Mouse (Mus musculus): ENCODE results near the gene Xrra1.
"Not testable (repeated sequence)": the region's sequence is repeated elsewhere in the genome, so short reads cannot be mapped to it uniquely, and the experiment has no call there.

Gene Xrra1

DNA sequence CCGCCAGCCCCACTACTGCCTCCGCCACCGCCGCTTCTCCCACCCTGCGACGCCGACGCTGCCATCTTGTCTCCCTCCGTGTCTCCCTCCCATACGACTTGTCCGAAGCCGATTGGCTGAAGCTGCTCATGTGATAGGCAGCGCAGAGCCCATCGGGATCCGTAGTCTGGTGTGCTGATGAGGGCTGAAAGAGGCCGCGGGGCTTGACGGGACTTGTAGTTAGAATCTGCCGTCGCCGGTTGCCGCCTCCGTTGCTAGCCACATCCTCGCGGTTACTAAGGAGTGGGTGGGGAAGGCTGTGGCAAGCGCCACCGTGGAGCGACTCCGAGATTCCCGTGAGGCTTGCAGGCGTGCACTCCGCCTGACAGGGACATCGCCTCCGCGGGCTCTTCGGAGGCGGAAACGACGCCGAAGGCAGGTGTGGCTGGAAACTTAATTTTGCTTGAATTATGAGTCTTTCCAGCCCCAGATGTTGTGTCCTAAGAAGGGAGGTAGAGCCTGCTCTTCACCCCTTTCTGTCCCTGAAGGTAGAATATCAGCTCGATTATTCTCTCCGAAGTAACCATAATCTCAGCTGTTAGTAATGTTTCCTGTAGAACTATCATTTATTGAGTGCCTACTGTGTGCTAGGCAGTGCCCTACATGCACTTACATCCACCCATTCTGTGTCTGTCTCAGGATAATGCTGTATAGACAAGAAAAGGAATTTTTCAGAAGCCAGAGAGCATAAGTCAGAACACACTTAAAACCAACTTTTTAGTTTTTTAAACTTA lies at the start of gene Xrra1:
TSS of gene Xrra1 (plus strand) at position 304 of the 773 bp plus-strand sequence.
- CTCF ChIA-PET, result no interaction called here

DNA sequence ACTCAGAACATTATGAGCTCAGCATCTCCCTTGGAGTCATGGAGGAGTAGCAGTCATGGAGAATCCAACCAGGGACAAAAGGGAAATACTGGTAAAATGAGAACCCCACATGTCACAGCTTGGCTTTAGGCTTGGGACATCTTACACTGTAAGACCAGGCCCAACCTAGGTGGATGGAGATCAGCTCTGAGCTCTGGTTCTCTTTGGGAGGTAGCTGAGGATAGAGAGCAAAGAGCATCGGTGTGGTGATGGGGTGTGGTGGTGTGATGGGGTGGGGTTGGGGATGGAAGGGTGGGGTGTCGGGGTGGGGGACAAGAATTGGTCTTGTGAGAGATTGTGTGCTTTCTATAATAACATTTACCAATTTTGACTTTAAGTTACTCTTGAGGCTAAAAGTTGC lies 48.1 kb upstream of the Xrra1 start:
- CTCF ChIA-PET, result no interaction called here

DNA sequence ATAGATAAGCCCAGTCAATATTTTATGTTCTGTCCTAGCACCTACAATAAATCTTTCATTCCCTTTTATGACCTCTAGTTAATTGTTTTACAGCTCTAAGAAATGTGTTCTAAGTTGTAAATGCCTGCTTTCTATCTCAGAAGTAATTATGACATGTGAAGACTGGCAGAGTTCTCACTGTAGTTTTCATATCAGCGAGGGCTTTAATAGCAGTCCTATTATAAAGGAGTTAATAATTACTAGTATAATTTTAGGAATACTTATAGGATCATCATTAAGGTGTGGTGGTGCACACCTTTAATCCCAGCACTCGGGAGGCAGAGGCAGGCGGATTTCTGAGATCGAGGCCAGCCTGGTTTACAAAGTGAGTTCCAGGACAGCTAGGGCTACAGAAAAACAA lies 47.3 kb upstream of the Xrra1 start:
- CTCF ChIA-PET, result interaction anchor here (0.6 kb wide), 1 partner anchor 27 kb away, joined by 3 read pairs; no protein-coding TSS in a partner anchor

DNA sequence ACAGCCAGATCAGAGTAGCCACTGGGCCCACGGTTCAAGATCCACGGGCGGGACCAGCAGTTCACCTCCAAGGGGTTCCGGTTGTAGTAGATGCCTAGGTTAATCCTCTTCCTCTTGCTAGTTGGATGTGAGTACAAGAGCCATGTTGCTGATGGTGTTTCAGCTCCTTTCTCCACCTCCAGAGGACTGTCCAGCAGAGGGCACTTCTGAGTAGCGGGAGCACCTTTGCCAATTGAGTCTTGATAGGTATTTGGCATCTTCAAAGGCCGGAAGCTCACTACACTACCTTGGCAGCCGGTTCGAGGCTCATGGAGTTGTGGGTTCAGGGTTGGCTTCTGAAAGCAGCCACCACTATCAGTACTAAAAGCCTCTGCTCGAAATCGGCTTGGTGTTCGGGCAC lies 45.5 kb upstream of the Xrra1 start:
- CTCF ChIA-PET, result interaction anchor here (1.1 kb wide), 1 partner anchor 63 kb away, joined by 3 read pairs; no protein-coding TSS in a partner anchor

DNA sequence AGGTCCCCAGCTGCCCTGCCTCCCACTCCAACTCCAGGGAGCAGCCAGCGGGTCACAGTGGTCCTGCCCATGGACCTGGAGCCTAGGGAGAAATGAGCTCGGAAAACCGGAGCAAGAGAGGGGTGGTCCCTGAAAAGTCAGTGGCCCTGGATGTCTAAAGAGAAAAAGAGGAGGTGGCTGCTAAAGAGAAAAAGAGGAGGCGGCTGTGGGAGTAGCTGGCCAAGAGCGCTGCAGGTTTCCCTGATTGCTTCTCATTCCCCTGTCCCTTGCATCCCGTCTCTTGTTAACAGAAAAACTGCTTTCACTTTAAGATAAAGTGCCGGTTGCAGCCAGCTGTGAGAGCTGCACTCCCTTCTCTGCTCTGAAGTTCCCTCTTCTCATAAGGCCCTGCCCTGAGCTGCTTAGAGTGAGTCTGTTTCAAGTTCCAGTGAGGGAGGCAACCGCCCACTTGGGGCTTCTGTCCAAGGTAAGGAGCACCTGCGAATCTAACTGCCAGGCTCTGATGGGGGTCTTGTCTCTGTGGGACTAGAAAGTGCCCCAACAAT lies 40.7 kb upstream of the Xrra1 start:
- CTCF ChIA-PET, result not testable (repeated sequence)

DNA sequence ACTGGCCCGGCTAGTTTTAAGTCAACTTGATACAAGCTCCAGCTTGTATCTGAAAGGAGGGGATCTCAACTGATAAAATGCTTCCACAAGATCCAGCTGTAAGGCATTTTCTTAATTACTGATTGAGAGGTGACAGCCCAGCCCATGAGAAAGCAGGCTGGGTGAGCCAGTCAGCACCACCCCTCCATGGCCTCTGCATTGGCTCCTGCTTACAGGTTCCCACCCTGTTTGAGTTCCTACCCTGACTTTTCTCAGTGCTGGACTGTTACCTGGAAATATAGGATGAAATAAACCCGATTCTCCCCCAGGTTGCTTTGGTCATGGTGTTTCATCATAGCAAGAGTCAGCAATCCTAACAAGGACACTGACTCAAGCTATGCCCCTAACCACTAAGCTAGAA lies 37.0 kb upstream of the Xrra1 start:
- CTCF ChIA-PET, result no interaction called here

DNA sequence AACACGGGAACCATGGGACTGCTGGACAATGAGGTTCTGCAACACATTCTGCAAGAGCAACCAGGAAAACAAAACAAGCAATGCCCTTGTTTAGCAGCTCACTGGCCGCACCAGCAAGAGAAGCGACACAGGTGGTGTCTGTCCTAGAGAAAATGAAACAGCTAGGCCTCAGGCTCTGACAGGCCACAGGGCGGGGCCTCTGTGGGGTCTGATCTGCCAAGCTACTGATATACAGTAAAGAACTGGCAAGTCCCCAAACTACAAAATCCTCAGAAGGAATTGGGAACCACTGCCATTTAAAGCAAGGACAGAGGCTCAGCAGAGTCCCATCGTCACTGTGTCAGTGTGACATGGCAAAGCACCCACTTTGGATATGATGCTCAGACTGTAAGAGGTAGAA lies 36.5 kb upstream of the Xrra1 start:
- CTCF ChIA-PET, result no interaction called here

DNA sequence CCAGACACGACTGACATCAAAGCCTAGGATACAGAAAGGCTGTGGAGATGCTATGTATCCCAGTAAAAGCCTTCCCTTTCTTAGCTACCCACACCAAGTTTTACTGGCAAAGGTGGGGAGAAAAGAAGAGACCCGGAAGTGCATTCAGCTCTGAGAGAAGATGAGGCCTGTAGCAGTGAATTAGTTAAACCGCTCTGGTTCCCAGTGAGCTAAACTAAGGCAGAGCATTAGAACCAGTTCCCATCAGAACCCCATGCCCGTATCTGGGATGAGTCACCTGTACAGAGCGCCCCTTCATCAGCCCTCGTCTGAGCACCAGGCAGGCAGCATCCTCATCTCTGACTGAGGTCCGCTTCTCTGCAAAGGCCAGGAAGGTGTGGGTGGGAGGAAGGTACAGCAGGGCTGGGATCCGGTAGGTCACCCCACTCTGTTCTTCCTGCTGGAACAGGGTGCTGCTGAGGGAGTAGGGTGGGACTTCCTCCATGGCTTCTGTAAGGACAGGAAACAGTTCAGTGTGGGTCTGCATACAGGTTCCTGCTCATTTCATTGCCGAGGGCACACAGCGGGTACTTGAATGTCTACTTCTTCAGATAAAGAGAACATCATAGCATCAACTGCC lies 35.8 kb upstream of the Xrra1 start:
- CTCF ChIA-PET, result no interaction called here

DNA sequence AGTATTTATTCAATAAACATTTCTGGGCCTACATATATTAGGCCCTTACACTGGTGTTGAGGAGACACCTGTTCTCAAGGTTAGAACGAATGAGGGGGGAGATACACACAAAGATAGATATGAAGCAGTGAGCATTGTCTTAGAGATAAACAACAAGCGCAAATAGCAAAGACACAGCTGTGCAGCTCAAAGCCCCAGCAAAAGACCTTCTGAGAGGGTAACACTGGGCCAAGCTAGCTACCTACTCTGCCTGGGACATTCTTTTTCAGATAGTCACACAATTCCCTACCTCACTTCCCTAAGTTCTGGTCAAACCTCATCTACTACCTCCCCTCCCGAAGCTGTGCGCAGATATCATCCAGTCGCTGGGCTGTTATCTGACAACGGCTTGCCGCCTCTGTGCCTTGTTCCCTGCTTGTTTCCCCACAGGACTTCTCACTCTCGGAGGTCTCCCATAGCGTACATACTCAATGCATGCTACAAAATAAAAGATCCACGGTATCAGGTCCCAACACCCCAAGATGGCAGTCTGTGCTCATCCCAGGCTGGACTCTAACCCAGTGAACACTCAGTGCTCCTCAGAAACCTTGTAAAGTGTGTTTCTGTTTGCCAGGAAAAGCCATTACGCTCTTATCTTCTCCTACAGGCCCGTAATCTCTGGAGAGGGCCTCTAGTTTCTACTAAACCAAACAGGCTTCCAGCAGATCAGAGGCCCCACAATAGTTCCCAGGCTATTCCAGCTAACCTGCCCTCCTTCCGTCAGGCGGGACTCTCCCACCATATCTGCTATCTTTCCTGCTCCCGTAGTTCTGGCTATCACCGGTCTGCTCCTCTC lies 34.0 kb upstream of the Xrra1 start:
- CTCF ChIA-PET, result no interaction called here

DNA sequence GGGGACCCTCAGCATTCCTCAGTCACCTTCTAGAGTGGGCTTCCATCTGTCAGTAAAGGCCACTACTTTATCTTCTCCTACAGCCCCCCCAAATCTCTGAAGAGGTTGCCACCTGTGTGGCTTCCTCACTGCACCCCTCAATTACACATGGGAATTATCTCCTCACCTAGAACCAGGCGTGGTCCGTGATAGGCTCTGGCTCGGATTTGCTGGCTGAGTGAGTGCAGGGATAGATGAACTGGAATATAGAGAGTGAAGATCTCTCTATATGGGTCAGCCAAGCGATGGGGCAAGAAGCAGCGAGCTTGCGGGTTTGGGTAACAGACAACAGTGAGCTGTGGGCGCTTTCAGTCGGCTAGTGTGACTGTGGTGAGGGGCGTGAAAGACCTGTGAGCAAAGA lies 33.4 kb upstream of the Xrra1 start:
- CTCF ChIA-PET, result no interaction called here

DNA sequence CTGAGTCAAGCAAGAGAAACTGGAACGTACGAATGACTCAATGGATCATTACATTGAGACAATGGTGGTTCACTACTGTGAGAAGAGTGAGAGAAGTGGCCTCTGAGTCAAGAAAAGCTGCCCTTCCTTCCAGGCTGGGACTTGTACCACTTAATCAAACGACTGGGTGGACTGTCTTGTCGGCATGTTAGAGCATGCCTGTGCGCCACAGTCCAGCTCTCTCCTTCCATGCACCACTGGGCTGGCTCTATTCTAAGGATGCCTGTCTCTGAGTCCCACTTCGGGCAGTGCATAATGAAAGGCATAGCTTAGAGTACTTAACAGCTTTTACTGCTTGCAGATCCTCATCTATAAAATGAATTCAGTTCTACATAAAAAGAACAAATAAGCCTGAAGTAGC lies 32.8 kb upstream of the Xrra1 start:
- CTCF ChIA-PET, result no interaction called here

DNA sequence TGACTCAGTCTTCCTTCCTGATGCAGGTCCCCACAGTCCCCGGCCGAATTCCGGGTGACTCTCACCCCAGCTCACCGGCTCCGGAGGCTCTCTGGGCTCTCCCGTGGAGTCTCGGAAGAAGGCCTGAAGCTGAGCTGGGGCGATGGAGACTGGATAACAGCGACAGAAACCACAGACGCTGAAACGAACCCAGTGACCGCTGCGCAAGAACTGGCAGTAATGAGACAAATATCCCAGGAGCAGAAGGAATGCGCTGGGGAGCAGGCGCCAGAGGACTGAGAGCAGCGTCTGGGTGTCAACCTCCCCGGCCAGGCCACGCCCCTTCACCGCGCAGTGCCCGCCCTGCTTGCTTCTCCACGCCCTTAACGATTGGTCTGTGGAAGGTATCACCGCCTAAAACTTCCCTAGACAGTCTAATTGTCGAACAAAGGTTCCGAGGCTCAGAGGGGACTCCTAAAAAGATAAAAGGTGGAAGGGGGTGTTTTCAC lies 30.8 kb upstream of the Xrra1 start, which contains the start of gene Neu3:
TSS of gene Neu3 (minus strand) at position 335 of the 488 bp plus-strand sequence.
- CTCF ChIA-PET, result no interaction called here

DNA sequence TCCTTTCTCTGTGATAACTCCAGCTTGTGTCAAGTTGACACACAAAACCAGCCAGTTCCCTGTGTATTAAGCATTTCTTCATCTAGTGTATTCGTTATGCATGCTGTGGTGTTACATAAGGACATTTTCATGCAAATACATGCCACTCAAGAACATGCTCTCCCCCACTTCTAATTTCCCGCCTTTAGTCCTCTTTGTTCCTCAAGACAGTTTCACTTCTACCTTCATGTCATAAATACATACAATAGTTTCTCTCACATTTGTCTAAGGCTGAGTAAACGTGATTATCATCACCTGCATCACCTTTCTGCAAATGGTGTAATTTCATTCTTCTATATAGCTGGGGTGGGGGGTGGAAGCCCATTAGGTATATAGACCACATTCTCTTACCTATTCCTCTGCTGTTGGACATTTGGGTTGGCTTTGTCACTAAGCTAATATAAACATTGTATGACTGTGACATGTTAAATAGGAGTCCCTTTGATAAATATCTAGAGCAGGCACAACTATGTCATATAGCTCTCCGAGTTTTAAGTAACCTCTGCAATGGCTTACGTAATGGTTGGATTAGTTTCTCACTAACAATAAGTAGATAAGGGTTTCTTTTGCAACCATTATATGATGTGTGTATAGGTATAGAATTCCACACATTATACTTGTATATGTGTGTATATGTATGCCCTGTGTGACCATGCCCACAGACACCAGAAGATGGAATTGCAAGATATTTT lies 25.6 kb upstream of the Xrra1 start:
- CTCF ChIA-PET, result interaction anchor here (0.6 kb wide), 1 partner anchor 175 kb away, joined by 3 read pairs; no protein-coding TSS in a partner anchor

DNA sequence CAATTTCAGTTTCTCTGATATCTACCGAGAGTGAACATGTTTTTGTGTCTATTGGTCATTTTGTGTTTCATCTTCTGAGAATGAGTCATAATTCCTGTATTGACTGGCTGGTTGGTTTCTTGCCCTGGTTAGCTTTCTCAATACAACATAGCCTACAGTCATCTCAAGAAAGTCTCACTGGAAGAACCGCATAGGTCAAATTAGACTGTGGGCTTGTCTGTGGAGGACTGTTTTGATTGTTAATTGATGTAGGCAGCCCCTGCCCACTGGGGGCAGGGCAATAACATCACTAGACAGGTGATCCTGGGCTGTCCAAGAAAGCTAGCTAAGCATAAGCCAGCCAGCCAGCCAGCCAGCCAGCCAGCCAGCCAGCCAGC lies 25.1 kb upstream of the Xrra1 start:
- CTCF ChIA-PET, result interaction anchor here (0.6 kb wide), 1 partner anchor 175 kb away, joined by 3 read pairs; no protein-coding TSS in a partner anchor

DNA sequence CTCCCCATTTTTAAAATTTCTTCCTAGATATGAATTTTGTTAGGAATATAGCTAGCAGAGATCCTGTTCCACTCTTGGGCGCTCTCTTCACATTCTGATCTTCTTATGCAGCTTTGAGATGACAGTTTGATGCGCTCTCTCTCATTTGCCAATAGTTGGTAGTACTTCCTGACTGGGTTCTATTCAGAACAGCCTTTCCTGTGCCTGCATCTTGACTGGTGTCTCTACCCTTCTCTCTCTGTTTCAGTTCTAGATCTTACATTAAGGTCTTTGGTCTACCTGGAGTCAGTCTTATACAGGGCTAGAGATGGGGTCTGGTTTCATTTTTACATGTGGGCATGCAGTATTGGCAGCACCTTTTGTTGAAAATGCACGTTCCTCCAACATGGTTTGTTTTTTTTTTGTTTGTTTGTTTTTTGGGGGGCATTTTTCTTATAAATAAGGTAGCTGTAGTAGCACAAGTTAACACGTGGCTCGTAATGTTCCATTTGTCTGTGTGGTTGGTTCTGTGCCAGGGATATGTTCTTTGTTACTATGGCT lies 24.5 kb upstream of the Xrra1 start:
- CTCF ChIA-PET, result no interaction called here

DNA sequence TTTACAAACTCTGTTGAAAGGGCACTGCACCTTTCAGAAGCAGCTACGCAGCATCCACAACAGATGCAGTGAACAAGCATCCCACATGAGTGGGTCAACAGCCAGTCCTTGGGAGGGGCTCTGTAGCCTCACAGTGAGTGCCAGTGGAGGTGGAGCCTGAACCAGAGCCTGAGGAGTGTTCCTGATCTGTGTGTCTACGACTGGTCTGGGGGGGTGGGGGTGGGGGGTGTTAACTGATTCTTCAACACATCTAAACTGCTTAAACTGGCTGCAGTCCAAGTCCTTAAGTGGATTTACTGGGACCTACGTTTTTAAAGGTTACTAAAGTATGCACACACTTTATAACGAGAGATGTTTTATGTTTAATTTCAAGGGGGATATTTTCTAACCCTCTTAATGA lies 22.1 kb upstream of the Xrra1 start:
- CTCF ChIA-PET, result no interaction called here

DNA sequence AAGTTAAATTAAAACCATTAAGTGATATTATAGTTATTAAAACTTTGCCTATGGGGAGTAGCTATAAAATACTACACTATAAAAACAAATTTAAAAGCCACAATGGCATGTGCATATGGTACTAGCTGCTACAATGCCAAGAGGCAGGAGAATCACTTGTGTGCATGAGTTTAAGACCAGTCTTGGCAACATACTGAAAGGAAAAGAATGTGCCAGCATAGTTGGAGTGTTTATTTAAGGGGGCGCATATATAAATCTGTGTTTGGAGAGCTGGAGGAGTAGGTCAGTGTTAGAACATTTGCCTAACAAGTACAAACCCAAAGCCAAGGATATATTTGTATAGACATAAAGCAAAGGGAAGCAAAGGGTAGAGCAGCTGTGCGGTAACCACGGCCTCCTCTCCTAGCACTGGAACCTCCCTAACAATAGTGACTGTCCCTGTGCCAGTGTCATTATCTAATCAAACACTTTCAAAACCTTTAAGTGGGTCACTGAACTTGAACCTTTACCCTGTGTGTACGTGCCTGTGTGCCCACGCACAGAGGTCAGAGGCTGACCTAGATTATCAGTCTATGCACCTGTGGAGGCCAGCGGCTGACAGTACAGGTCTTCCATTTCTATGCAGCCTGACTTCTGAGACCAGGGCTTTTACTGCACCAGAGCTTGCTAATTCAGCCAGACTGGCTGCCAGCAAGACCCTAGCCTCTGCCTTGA lies 21.4 kb upstream of the Xrra1 start:
- CTCF ChIA-PET, result no interaction called here

DNA sequence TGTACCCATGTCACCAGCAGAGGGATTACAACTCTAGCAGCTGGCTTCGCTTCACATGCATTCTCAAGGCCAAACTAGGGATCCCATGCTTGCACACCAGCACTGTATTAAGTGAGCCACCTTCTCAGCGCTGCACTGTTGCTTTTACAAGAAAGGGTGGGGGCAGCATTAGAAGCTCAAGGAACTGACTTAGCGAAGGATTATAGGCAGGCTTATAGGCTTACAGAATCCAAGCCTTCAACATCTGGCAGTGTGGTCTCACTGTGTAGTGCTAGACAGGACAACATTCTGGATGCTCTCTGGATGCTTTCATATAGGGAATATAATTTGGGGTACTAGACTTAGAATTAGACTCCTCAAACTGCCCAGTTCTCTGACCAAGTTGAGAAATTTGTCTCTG lies 20.7 kb upstream of the Xrra1 start:
- CTCF ChIA-PET, result no interaction called here

DNA sequence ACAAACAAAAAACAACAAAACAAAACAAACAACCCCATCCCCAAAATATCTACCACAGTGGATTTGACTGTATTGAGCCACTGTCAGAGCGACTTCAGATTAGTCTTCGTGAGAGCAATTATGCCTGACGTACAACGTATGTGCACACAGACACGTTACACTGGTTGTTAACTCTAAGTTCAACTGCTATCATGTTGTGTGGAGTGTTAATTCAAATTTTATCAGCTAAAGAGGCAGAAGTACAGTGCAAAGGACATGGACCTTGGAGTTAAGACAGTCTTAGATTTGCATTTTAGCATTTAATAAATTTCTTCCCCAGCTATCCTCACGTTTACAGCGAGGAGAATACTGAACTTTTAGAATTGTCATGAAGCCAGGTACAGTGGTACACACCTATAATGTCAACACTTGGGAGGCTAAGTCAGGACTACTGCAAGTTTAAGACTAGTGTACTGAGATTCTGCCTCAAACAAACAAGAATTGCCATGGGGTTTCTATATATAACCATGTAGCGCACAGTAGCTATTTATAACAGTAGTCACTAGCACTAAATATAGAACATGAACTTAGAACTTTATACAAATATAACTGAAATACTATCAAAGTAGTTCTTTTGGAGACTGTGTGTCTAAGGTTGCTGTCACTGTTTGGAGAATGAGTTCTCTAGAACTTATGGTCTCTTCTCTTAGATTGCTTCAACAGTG lies 13.2 kb upstream of the Xrra1 start:
- CTCF ChIA-PET, result no interaction called here

DNA sequence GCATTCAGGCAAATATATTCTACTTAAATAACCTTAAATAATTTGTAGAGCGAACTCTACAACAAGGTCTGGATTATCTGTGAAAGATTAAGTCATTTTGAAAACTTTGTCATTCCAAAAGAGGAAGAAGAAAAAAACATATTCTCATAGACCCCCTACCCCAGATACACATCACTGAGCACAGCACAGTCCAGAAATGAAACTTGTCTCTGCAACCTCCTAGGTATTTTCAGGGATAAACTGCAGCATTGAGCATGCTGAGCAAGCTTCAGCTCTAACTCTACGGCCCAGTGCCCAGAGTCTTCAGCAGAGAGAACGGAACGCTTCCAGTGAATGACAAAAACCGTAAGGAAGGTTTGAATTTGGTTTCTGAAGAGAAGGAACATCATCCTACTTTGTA lies 8.4 kb upstream of the Xrra1 start:
- CTCF ChIA-PET, result no interaction called here
